Mouse (Mus musculus) lung, adult 2 months (tissue): ENCODE measurements around the gene Olfr1046.

Source experiments
- CTCF ChIP-seq: fragments of 200-500 bp; IDR thresholded peaks from 2 replicates; pipeline ENCODE4 v1.5.1; 2011; ENCODE audit warnings: mild to moderate bottlenecking, low read length, control low read depth; ENCODE audit not compliant: insufficient read depth
- POLR2A ChIP-seq: fragments of 200-500 bp; IDR thresholded peaks from 2 replicates; pipeline ENCODE4 v1.6.1; 2011; ENCODE audit warnings: low read depth, mild to moderate bottlenecking, control low read depth, low read length, borderline replicate concordance; ENCODE audit errors: extremely low read depth

GRCm38 (mm10) chr2:86240189-86240588 is 21.1 kb upstream of the Olfr1046 start, which contains the start of gene Olfr1048:
- TF ChIP-seq CTCF (no peak), POLR2A (no peak)
